ENCODE assay signal across 15 mouse cellular contexts in the genomic region with DNA sequence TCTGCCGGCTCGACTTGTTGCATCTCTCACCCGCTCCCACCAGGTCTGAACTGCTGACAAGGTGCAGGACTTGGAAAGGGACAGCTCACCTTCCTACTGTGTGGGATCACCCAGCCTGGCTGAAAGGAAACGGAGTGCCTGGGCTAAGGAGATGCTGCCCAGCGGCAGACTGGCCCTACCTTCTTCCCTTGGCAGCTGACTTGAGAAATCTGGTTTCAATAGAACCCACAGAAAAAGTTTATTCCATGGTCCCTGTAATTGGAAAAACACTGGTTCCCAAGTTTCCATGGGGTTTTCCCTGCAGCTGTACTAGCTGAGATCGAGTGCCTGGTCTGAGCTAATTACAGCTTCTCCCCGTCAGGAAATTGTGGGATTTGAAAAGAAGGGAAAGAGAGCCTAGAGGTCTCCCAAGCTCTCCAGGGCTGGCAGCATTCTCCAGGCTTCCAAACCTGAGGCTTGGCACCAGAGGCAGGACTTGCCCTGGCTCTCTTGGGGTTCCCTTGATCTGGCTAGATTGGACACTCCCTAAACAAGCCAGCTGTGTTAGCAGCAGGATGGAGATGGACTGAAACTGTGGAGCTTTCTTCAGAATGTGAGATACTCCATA.
"Had no signal": no experiment of that assay in that cellular context is flagged by ENCODE, and none has a peak within 500 bp of the region (broad histone marks: within the 10 kb centered on the region; RNA-seq: fewer than 3 reads in every experiment).

No protein-coding gene starts in this region.

- ATAC-seq: lung, postnatal 0 days; midbrain, embryonic 13.5 days had no signal

- H3K27me3 ChIP-seq: midbrain, embryonic 13.5 days; neural tube, embryonic 15.5 days; stomach, embryonic 15.5 days had no signal

- H3K4me1 ChIP-seq: stomach, embryonic 15.5 days had no signal

- H3K9ac ChIP-seq: liver, embryonic 15.5 days; midbrain, embryonic 13.5 days; neural tube, embryonic 15.5 days; stomach, embryonic 15.5 days had no signal

- H3K27ac ChIP-seq: layer of hippocampus, adult 2 months; left cerebral cortex, adult 2 months; liver, embryonic 15.5 days; midbrain, embryonic 13.5 days; neural tube, embryonic 15.5 days; stomach, embryonic 15.5 days had no signal

- H3K4me3 ChIP-seq: layer of hippocampus, adult 2 months; left cerebral cortex, adult 2 months; liver, embryonic 15.5 days; midbrain, embryonic 13.5 days; neural tube, embryonic 15.5 days; stomach, embryonic 15.5 days had no signal

- H3K4me2 ChIP-seq: liver, embryonic 11.5 days; liver, embryonic 15.5 days; midbrain, embryonic 13.5 days; neural tube, embryonic 15.5 days; stomach, embryonic 15.5 days had no signal

- H3K9me3 ChIP-seq: liver, embryonic 15.5 days; midbrain, embryonic 13.5 days; neural tube, embryonic 15.5 days; stomach, embryonic 15.5 days had no signal

- DNase-seq: kidney, adult 11 months; kidney, postnatal 10 days; kidney, postnatal 4 days; lung, adult 2 months; lung, postnatal 36 days; thymus, adult 2 months; thymus, postnatal 25 days had no signal
